Mouse (Mus musculus) midbrain, embryonic 10.5 days (tissue): Measurements from ENCODE around the gene Dnm3. TPM values are rescaled to one million over a fixed set of nuclear protein-coding genes. Genes with fewer than 3 reads are reported as not detected.
A peak's percentile ranks its signal among the peaks of the same experiment; 100 is the strongest.

Experiments
- DNase-seq: peaks from one replicate; pipeline ENCODE4 v3.0.0-alpha.2; 2017; ENCODE audit warnings: low spot score
- H3K27ac ChIP-seq: fragments of 300-500 bp; sonication (generic); replicated peaks from 2 replicates; pipeline ENCODE4 v1.5.1; 2016; ENCODE audit warnings: mild to moderate bottlenecking
- H3K27me3 ChIP-seq: fragments of 300-500 bp; sonication (generic); 2 replicates; pipeline ENCODE4 v1.6.1; 2016; ENCODE audit warnings: low read depth, mild to moderate bottlenecking; ENCODE audit not compliant: poor library complexity, severe bottlenecking
- H3K36me3 ChIP-seq: fragments of 300-500 bp; sonication (generic); 2 replicates; pipeline ENCODE4 v1.6.1; 2016; ENCODE audit warnings: mild to moderate bottlenecking, moderate library complexity
- H3K4me1 ChIP-seq: fragments of 300-500 bp; sonication (generic); 2 replicates; pipeline ENCODE4 v1.6.1; 2016
- H3K4me3 ChIP-seq: fragments of 300-500 bp; sonication (generic); 2 replicates; pipeline ENCODE4 v1.5.1; 2016; ENCODE audit warnings: mild to moderate bottlenecking, moderate library complexity
- H3K9me3 ChIP-seq: fragments of 300-500 bp; sonication (generic); replicated peaks from 2 replicates; pipeline ENCODE4 v1.6.1; 2016; ENCODE audit warnings: mild to moderate bottlenecking
- WGBS: fragments of 180-500 bp; shearing (Covaris S2); methylation state at CpG from one replicate; pipeline ENCODE4 v1.1.7; 2016; 5-methylcytosine and 5-hydroxymethylcytosine counted together
- polyA plus RNA-seq: library from polyadenylated mRNA; unstranded; fragments of >200 nt; fragmentation: Nextera tagmentation; extraction: Ambion mirVana; gene quantifications from 2 replicates; pipeline ENCODE4 v1.2.1, GENCODE M21; 2016

Gene Dnm3
- polyA plus RNA-seq, 1 experiment from 2014 or later: 2.3 TPM

- no peak overlapping the region for H3K27ac ChIP-seq
- no peak overlapping the region for H3K4me3 ChIP-seq
- no peaks in the 10 kb centered on the region for H3K4me1 ChIP-seq
- no peaks in the 10 kb centered on the region for H3K27me3 ChIP-seq
- H3K36me3 ChIP-seq: no peaks in the 10 kb centered on the region
- no peaks in the 10 kb centered on the region for H3K9me3 ChIP-seq
- WGBS: 82% methylated on average over 6 of the region's 6 CpGs
- no peak for DNase-seq
Measured at GRCm38 (mm10) chr1:162349306-162349705, 128.5 kb downstream of the Dnm3 start.

GRCm38 (mm10) chr1:162346456-162347011 is 131.3 kb downstream of the Dnm3 start:
- no peak for DNase-seq
- Histone ChIP-seq H3K4me1 (no peaks in the 10 kb centered on the region), H3K36me3 (no peaks in the 10 kb centered on the region), H3K27ac (no peak overlapping the region), H3K4me3 (no peak overlapping the region), H3K9me3 (no peaks in the 10 kb centered on the region), H3K27me3 (no peaks in the 10 kb centered on the region)
- WGBS: 85% methylated on average over 4 of the region's 4 CpGs

- Histone ChIP-seq H3K36me3 (no peaks in the 10 kb centered on the region), H3K27me3 (no peaks in the 10 kb centered on the region), H3K9me3 (no peaks in the 10 kb centered on the region), H3K27ac (no peak overlapping the region), H3K4me1 (no peaks in the 10 kb centered on the region), H3K4me3 (no peak overlapping the region)
- 94% methylated on average over 1 of the region's 1 CpGs for WGBS
- no peak for DNase-seq
Measured at GRCm38 (mm10) chr1:162337170-162337569, 140.7 kb downstream of the Dnm3 start.

GRCm38 (mm10) chr1:162336640-162337039 is 141.2 kb downstream of the Dnm3 start:
- no peaks in the 10 kb centered on the region for H3K27me3 ChIP-seq

GRCm38 (mm10) chr1:162336224-162336623 is 141.6 kb downstream of the Dnm3 start:
- no peaks in the 10 kb centered on the region for H3K4me1 ChIP-seq
- no peaks in the 10 kb centered on the region for H3K36me3 ChIP-seq
- DNase-seq: no peak
- H3K27ac ChIP-seq: no peak overlapping the region
- no peaks in the 10 kb centered on the region for H3K9me3 ChIP-seq
- no peaks in the 10 kb centered on the region for H3K27me3 ChIP-seq
- WGBS: 63% methylated on average over 3 of the region's 3 CpGs
- no peak overlapping the region for H3K4me3 ChIP-seq

More at GRCm38 (mm10) chr1:162336640-162337039, 141.2 kb downstream of the Dnm3 start:
- no peaks in the 10 kb centered on the region for H3K36me3 ChIP-seq
- no peak for DNase-seq
- 28% methylated on average over 1 of the region's 1 CpGs for WGBS
- H3K9me3 ChIP-seq: no peaks in the 10 kb centered on the region
- H3K27ac ChIP-seq: no peak overlapping the region
- no peaks in the 10 kb centered on the region for H3K4me1 ChIP-seq
- H3K4me3 ChIP-seq: no peak overlapping the region

- no peaks in the 10 kb centered on the region for H3K9me3 ChIP-seq
- no peak overlapping the region for H3K27ac ChIP-seq
- no peaks in the 10 kb centered on the region for H3K36me3 ChIP-seq
- H3K27me3 ChIP-seq: no peaks in the 10 kb centered on the region
- H3K4me1 ChIP-seq: peaks cover 13% of the 10 kb centered on the region
- no peak for DNase-seq
- WGBS: 84% methylated on average over 4 of the region's 4 CpGs
- no peak overlapping the region for H3K4me3 ChIP-seq
Measured at GRCm38 (mm10) chr1:162328673-162329072, 149.2 kb downstream of the Dnm3 start.

- 91% methylated on average over 2 of the region's 2 CpGs for WGBS
- H3K27ac ChIP-seq: no peak overlapping the region
Measured at GRCm38 (mm10) chr1:162327631-162328030, 150.2 kb downstream of the Dnm3 start.

GRCm38 (mm10) chr1:162324412-162324811 is 153.4 kb downstream of the Dnm3 start:
- Histone ChIP-seq H3K27ac (no peak overlapping the region), H3K36me3 (no peaks in the 10 kb centered on the region), H3K27me3 (no peaks in the 10 kb centered on the region), H3K9me3 (no peaks in the 10 kb centered on the region), H3K4me1 (peaks cover 13% of the 10 kb centered on the region), H3K4me3 (no peak overlapping the region)
- DNase-seq: no peak
- WGBS: 12% methylated on average over 4 of the region's 4 CpGs

More at GRCm38 (mm10) chr1:162327631-162328030, 150.2 kb downstream of the Dnm3 start:
- Histone ChIP-seq H3K4me3 (no peak overlapping the region), H3K9me3 (no peaks in the 10 kb centered on the region), H3K4me1 (peaks cover 13% of the 10 kb centered on the region), H3K27me3 (no peaks in the 10 kb centered on the region), H3K36me3 (no peaks in the 10 kb centered on the region)
- DNase-seq: no peak

- H3K4me3 ChIP-seq: no peak overlapping the region
- H3K36me3 ChIP-seq: no peaks in the 10 kb centered on the region
- H3K27ac ChIP-seq: no peak overlapping the region
- no peak for DNase-seq
- peaks cover 9% of the 10 kb centered on the region for H3K4me1 ChIP-seq
- H3K27me3 ChIP-seq: no peaks in the 10 kb centered on the region
- H3K9me3 ChIP-seq: no peaks in the 10 kb centered on the region
- 76% methylated on average over 2 of the region's 2 CpGs for WGBS
Measured at GRCm38 (mm10) chr1:162323142-162323541, 154.7 kb downstream of the Dnm3 start.

GRCm38 (mm10) chr1:162313451-162314276 is 164.2 kb downstream of the Dnm3 start:
- Histone ChIP-seq H3K27me3 (no peaks in the 10 kb centered on the region), H3K4me1 (peaks cover 19% of the 10 kb centered on the region; the same call in 1 of the 2 replicates), H3K27ac (peak overlapping the region; percentile 72), H3K4me3 (0 out of 2 replicates have a peak overlapping the region, but pooled peaks have one; percentile 9), H3K36me3 (no peaks in the 10 kb centered on the region), H3K9me3 (no peaks in the 10 kb centered on the region)
- WGBS: 44% methylated on average over 11 of the region's 11 CpGs
- DNase-seq: peak; percentile 40

GRCm38 (mm10) chr1:162312621-162313020 is 165.2 kb downstream of the Dnm3 start:
- H3K27me3 ChIP-seq: no peaks in the 10 kb centered on the region
- no peaks in the 10 kb centered on the region for H3K36me3 ChIP-seq
- no peak overlapping the region for H3K4me3 ChIP-seq
- DNase-seq: no peak
- no peaks in the 10 kb centered on the region for H3K9me3 ChIP-seq
- H3K4me1 ChIP-seq: peaks cover 19% of the 10 kb centered on the region; the same call in 1 of the 2 replicates
- H3K27ac ChIP-seq: 0 out of 2 replicates have a peak overlapping the region, but pooled peaks have one; percentile 59
- 89% methylated on average over 2 of the region's 2 CpGs for WGBS

GRCm38 (mm10) chr1:162312152-162312551 is 165.7 kb downstream of the Dnm3 start:
- H3K9me3 ChIP-seq: no peaks in the 10 kb centered on the region
- WGBS: 78% methylated on average over 7 of the region's 7 CpGs
- no peak for DNase-seq
- H3K4me1 ChIP-seq: peaks cover 19% of the 10 kb centered on the region; the same call in 1 of the 2 replicates
- no peaks in the 10 kb centered on the region for H3K36me3 ChIP-seq
- no peaks in the 10 kb centered on the region for H3K27me3 ChIP-seq
- H3K27ac ChIP-seq: no peak overlapping the region
- no peak overlapping the region for H3K4me3 ChIP-seq

GRCm38 (mm10) chr1:162305247-162305646 is 172.6 kb downstream of the Dnm3 start:
- DNase-seq: no peak
- H3K4me1 ChIP-seq: no peaks in the 10 kb centered on the region
- no peak overlapping the region for H3K27ac ChIP-seq

More at GRCm38 (mm10) chr1:162305247-162305646, 172.6 kb downstream of the Dnm3 start:
- Histone ChIP-seq H3K36me3 (no peaks in the 10 kb centered on the region), H3K27me3 (no peaks in the 10 kb centered on the region), H3K4me3 (no peak overlapping the region), H3K9me3 (no peaks in the 10 kb centered on the region)
- 78% methylated on average over 6 of the region's 6 CpGs for WGBS
